Mouse (Mus musculus) granulocyte monocyte progenitor cell, adult 5-6 weeks (primary cell): ENCODE measurements around the gene Gnl1. TPM values are rescaled to one million over a fixed set of nuclear protein-coding genes. Genes with fewer than 3 reads are reported as not detected.
"Not testable (repeated sequence)": the region's sequence is repeated elsewhere in the genome, so short reads cannot be mapped to it uniquely, and the experiment has no call there.

Source experiments
- ATAC-seq: replicated peaks from 2 replicates; pipeline ENCODE4 v1.8.0; 2016; ENCODE audit warnings: mild to moderate bottlenecking, moderate TSS enrichment, inconsistent platforms; ENCODE audit not compliant: poor library complexity, severe bottlenecking
- total RNA-seq, 2 experiments: library from RNA; stranded (forward) in 1 of 2; stranded (reverse) in 1 of 2; fragments of 200-712, 200-1000 nt in 1 of 2; fragments of >200 nt in 1 of 2; fragmentation: Nextera tagmentation in 1 of 2; gene quantifications; 2 replicates each; pipeline ENCODE4 v1.2.3; 2014 to 2017

Gene Gnl1
- total RNA-seq, 2 experiments from 2014 or later = 20.9 to 21.7 TPM

- ATAC-seq = no peak
These were observed 43.3 kb downstream of the Gnl1 start for GRCm38 (mm10) chr17:36022922-36023321.

GRCm38 (mm10) chr17:36023710-36024654 is 44.3 kb downstream of the Gnl1 start:
- peak; percentile 81 for ATAC-seq

DNA sequence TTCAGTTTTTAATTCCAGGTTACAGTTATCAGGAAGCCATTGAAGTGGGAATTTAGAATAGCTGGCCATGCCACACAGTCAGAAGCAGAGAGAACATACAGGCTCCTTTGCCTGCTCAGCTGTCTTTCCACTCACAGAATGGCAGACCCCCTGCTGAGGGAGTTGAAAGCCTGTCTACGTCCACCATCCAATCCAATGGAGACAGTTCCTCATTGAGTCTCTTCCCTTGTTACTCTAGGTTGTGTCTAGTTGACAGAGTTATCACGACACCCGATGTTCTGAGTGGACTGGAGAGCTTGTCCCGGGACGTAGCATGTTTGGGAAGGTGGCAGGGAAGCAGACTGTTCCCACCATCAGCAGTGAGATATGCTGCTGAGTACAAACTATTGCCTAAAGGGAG is 45.5 kb downstream of the Gnl1 start:
- no peak for ATAC-seq

DNA sequence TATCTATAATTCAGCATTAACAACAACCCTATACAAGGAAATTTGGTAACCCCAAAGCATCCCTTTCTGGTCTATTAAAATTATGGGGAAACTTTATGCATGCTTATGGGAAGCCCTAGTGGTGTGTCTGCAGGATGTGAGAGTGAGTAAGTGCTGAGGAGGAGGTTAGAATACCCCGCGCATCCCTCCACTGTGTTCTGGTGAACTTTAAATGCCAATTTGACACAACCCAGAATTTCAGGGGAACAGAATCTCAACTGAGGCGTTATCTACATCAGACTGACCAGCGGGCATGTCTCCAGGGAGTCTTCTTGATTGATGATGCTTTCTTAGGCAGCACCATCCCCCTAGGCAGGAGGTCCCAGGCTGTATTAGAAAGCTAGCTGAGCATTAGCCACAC is 46.2 kb downstream of the Gnl1 start:
- no peak for ATAC-seq

- no peak for ATAC-seq
These were observed 48.0 kb downstream of the Gnl1 start for GRCm38 (mm10) chr17:36027663-36028062.

DNA sequence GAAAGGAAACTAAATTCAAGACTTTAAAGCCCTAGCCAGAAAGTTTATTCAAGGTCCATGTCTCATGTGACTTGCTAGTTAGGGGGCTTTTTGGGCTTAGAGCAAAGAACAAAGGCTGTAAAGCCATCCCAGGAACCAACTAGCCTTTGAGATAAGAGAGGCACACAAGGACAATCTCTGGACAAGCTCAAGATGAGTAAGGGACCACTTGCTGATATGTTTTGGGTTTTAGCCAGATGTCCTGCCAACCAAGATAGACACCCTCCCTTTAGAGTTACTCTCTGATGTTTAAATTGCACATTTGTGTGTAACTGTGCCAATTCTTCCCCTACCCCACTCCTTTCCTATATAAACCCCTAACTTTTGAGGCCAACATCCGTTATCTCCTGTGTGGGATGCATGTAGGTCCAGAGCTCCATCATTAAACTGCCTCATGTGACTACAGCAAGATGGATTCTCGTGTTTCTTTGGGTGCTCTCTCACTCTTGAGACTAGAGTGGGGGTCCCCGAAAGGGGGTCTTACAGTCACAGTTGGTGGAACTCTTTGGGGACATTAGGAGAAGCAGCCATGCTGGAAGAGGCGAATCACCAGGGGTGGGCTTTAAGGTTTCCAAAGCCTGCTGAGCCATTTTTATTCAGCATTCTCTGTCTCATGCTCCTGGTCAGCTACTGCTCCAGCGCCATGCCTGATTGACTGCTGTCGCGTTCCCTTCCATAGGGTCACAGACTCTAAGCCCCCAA is 49.4 kb downstream of the Gnl1 start:
- ATAC-seq = no peak

DNA sequence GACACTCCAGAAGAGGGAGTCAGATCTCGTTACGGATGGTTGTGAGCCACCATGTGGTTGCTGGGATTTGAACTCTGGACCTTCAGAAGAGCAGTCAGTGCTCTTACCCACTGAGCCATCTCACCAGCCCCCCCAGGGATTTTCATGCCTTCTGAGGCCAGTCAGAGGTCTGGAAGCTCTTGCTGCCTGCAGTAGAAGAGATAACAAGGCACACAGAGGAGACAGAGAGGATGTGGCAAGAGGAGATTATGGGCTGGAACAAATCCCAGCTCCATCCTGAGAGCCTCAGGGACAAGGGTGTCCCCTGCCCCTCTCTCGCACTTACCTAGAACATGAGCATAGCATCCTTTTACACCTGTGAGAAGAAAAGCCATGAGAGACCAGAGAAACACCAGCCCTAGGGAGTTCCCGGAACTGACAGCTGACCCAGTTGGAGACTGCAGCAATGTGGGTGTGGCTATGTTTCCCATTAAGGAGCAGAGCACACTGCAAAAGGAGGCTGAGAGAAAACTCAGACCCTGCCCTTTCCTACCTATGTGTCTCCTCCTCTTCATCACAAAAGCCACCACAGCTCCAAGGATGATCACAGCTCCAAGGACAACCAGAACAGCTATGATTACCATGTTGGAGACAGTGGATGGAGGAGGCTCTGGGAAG is 50.5 kb downstream of the Gnl1 start:
- not testable (repeated sequence) for ATAC-seq

- ATAC-seq = not testable (repeated sequence)
These were observed 51.3 kb downstream of the Gnl1 start for GRCm38 (mm10) chr17:36030703-36031582.

- ATAC-seq = peak; percentile 77
These were observed 52.1 kb downstream of the Gnl1 start for GRCm38 (mm10) chr17:36031583-36032331.

DNA sequence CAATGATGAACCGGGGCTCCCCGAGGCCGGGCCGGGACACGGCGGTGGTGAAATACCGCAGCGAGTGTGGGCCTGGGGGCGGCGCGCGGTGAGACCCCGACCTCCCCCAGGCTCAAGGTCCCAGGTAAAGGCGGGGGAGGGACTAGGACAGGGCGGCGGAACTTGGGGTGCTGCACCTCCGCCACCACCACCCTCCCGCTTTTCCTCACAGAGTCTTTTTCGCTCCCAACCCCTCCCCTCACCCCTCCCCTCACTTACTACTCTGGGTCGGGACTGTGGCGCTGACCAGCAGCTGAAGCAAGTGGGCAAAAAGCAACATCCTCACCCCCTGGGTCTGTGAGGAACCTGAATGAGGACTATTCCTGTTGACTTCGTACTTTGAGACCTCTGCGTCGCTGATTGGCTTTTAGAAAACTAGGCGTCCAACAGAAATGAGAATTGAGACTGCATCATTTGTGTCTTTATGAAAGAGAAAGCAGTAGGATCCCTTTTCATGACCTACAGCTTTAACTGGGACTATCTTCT is 52.8 kb downstream of the Gnl1 start, which contains the start of gene H2-T23:
Gene H2-T23, minus strand, starts transcription at position 505 of the 525 bp plus-strand sequence.
- peak; percentile 88 for ATAC-seq

DNA sequence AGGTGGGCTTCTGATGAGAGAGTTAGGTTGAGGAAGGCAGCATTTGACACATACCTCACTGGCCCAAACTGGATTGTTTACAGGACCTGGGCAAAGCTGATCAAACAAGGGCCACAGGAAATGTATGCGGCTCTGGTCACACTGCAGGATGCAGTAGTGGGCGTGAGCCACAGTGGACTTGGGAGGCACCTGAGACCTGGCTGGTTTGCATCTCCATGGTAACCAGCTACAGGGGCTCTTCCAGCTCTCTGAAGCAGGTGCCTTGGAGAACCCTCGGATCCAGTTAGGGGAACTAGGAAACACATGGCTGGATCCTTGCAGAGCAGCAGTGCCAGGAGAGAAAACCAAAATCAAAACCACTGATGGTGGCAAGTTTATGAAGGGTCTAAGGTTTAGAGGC is 54.9 kb downstream of the Gnl1 start:
- not testable (repeated sequence) for ATAC-seq

GRCm38 (mm10) chr17:36035010-36035638 is 55.5 kb downstream of the Gnl1 start:
- peak; percentile 41; the same call in 1 of the 2 replicates for ATAC-seq

GRCm38 (mm10) chr17:36036126-36036525 is 56.5 kb downstream of the Gnl1 start:
- not testable (repeated sequence) for ATAC-seq

Other genes starting within 250 kb of the Gnl1 start
- 4.6 and 18.1 TPM in 2 replicates for gene Ier3, start 158.2 kb upstream of the Gnl1 start, total RNA-seq (2014; fragmentation: Nextera tagmentation)
- gene Ier3, start 158.2 kb upstream of the Gnl1 start, total RNA-seq (2017) = 44.3 and 53.7 TPM in 2 replicates
- 66.8 and 109 TPM in 2 replicates for gene Flot1, start 156.6 kb upstream of the Gnl1 start, total RNA-seq (2014; fragmentation: Nextera tagmentation)
- 58.3 and 63.6 TPM in 2 replicates for gene Flot1, start 156.6 kb upstream of the Gnl1 start, total RNA-seq (2017)
- gene Tubb5, start 141.5 kb upstream of the Gnl1 start, total RNA-seq (2014; fragmentation: Nextera tagmentation) = 640 and 699 TPM in 2 replicates
- gene Tubb5, start 141.5 kb upstream of the Gnl1 start, total RNA-seq (2017) = 874 and 1,022 TPM in 2 replicates
- 103 and 159 TPM in 2 replicates for gene Mdc1, start 138.3 kb upstream of the Gnl1 start, total RNA-seq (2014; fragmentation: Nextera tagmentation)
- 23.7 and 28.6 TPM in 2 replicates for gene Mdc1, start 138.3 kb upstream of the Gnl1 start, total RNA-seq (2017)
- 66.8 and 88.9 TPM in 2 replicates for gene Nrm, start 118.5 kb upstream of the Gnl1 start, total RNA-seq (2014; fragmentation: Nextera tagmentation)
- gene Nrm, start 118.5 kb upstream of the Gnl1 start, total RNA-seq (2017) = 41.5 and 46.0 TPM in 2 replicates
- gene Ppp1r18, start 114.3 kb upstream of the Gnl1 start, total RNA-seq (2014; fragmentation: Nextera tagmentation) = 56.9 and 60.9 TPM in 2 replicates
- gene Ppp1r18, start 114.3 kb upstream of the Gnl1 start, total RNA-seq (2017) = 15.0 and 17.4 TPM in 2 replicates
- 79.2 and 111 TPM in 2 replicates for gene Dhx16, start 100.0 kb upstream of the Gnl1 start, total RNA-seq (2014; fragmentation: Nextera tagmentation)
- gene Dhx16, start 100.0 kb upstream of the Gnl1 start, total RNA-seq (2017) = 44.3 and 57.8 TPM in 2 replicates
- 97.8 and 112 TPM in 2 replicates for gene 2310061I04Rik, start 82.4 kb upstream of the Gnl1 start, total RNA-seq (2014; fragmentation: Nextera tagmentation)
- 6.2 and 8.4 TPM in 2 replicates for gene 2310061I04Rik, start 82.4 kb upstream of the Gnl1 start, total RNA-seq (2017)
- 17.8 and 25.6 TPM in 2 replicates for gene Atat1, start 69.8 kb upstream of the Gnl1 start, total RNA-seq (2014; fragmentation: Nextera tagmentation)
- 5.4 and 8.0 TPM in 2 replicates for gene Atat1, start 69.8 kb upstream of the Gnl1 start, total RNA-seq (2017)
- 100 and 151 TPM in 2 replicates for gene Mrps18b, start 63.5 kb upstream of the Gnl1 start, total RNA-seq (2014; fragmentation: Nextera tagmentation)
- gene Mrps18b, start 63.5 kb upstream of the Gnl1 start, total RNA-seq (2017) = 62.6 and 72.8 TPM in 2 replicates
- gene Ppp1r10, start 63.4 kb upstream of the Gnl1 start, total RNA-seq (2014; fragmentation: Nextera tagmentation) = 78.2 and 83.9 TPM in 2 replicates
- 79.2 and 87.5 TPM in 2 replicates for gene Ppp1r10, start 63.4 kb upstream of the Gnl1 start, total RNA-seq (2017)
- 74.4 and 92.3 TPM in 2 replicates for gene Abcf1, start 10.1 kb upstream of the Gnl1 start, total RNA-seq (2014; fragmentation: Nextera tagmentation)
- gene Abcf1, start 10.1 kb upstream of the Gnl1 start, total RNA-seq (2017) = 165 and 231 TPM in 2 replicates
- gene Prr3, start 385 bp downstream of the Gnl1 start, total RNA-seq (2014; fragmentation: Nextera tagmentation) = 38.2 and 59.1 TPM in 2 replicates
- gene Prr3, start 385 bp downstream of the Gnl1 start, total RNA-seq (2017) = 15.0 and 16.4 TPM in 2 replicates
- 2.1 and 4.6 TPM in 2 replicates for gene H2-T24, start 40.7 kb downstream of the Gnl1 start, total RNA-seq (2014; fragmentation: Nextera tagmentation)
- gene H2-T24, start 40.7 kb downstream of the Gnl1 start, total RNA-seq (2017) = 7.8 and 8.8 TPM in 2 replicates
- 49.1 and 55.7 TPM in 2 replicates for gene H2-T23, start 53.0 kb downstream of the Gnl1 start, total RNA-seq (2014; fragmentation: Nextera tagmentation)
- 48.6 and 62.5 TPM in 2 replicates for gene H2-T23, start 53.0 kb downstream of the Gnl1 start, total RNA-seq (2017)
- gene H2-T22, start 62.9 kb downstream of the Gnl1 start, total RNA-seq (2014; fragmentation: Nextera tagmentation) = 34.5 and 35.7 TPM in 2 replicates
- 39.2 and 39.4 TPM in 2 replicates for gene H2-T22, start 62.9 kb downstream of the Gnl1 start, total RNA-seq (2017)
- gene Gm6034, start 63.1 kb downstream of the Gnl1 start, total RNA-seq (2014; fragmentation: Nextera tagmentation) = not detected in 2 replicates
- gene Gm6034, start 63.1 kb downstream of the Gnl1 start, total RNA-seq (2017) = not detected in 2 replicates
- gene Gm11127, start 78.5 kb downstream of the Gnl1 start, total RNA-seq (2014; fragmentation: Nextera tagmentation) = not detected in 2 replicates
- not detected in 2 replicates for gene Gm11127, start 78.5 kb downstream of the Gnl1 start, total RNA-seq (2017)
- gene Gm19684, start 141.8 kb downstream of the Gnl1 start, total RNA-seq (2014; fragmentation: Nextera tagmentation) = 0.58 TPM in 1 of 2 replicates, not detected in the other
- not detected in 2 replicates for gene Gm19684, start 141.8 kb downstream of the Gnl1 start, total RNA-seq (2017)
- gene Gm7030, start 149.6 kb downstream of the Gnl1 start, total RNA-seq (2014; fragmentation: Nextera tagmentation) = not detected in 2 replicates
- gene Gm7030, start 149.6 kb downstream of the Gnl1 start, total RNA-seq (2017) = not detected in 2 replicates
- gene Gm8909, start 188.7 kb downstream of the Gnl1 start, total RNA-seq (2014; fragmentation: Nextera tagmentation) = not detected in 2 replicates
- gene Gm8909, start 188.7 kb downstream of the Gnl1 start, total RNA-seq (2017) = not detected in 2 replicates
- not detected in 2 replicates for gene H2-T3, start 210.4 kb downstream of the Gnl1 start, total RNA-seq (2014; fragmentation: Nextera tagmentation)
- not detected in 2 replicates for gene H2-T3, start 210.4 kb downstream of the Gnl1 start, total RNA-seq (2017)